Mouse (Mus musculus) olfactory bulb, adult 2 months (tissue): ENCODE measurements around the gene Prr7.

Experiments used
- CTCF ChIP-seq: fragments of 200-500 bp; IDR thresholded peaks from 2 replicates; pipeline ENCODE4 v1.5.1; 2012; ENCODE audit warnings: low read depth, mild to moderate bottlenecking, low read length, moderate library complexity; ENCODE audit not compliant: insufficient read depth
- POLR2A ChIP-seq: fragments of 200-500 bp; IDR thresholded peaks from 2 replicates; pipeline ENCODE4 v1.6.1; 2012; ENCODE audit warnings: mild to moderate bottlenecking, low read depth, low read length, moderate library complexity; ENCODE audit not compliant: insufficient read depth

- TF ChIP-seq CTCF (no peak), POLR2A (peak; percentile 96)
Measured at GRCm38 (mm10) chr13:55464027-55464884, at the start of gene Prr7.
